Mouse (Mus musculus): ENCODE measurements at regions not wholly inside any gene's neighbourhood (a gene's known extent, or its start where the extent isn't known, plus 50 kb on each side); places are given as distances from the start of the nearest gene placed in this dataset.

DNA sequence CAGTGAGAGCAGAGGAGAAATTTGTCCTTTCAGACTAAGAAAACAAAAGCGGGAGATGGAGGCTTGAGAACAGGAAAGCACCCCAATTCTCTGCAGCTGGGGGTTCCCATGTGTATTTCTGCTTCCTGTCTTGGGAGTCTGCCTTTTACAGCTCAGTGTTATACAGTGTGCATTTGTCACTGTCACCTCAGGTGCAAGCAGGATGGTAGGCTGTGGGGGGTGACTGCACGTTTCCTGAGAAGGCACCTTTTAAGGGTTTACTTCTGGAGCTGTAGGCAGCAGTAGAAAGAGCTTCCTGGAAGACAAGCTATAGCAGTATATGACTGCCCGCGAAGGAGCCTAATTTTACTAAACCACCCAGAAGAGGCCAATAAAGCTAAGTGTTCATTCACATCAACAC, 180.5 kb downstream of the Kcnrg start:
- TF ChIP-seq CTCF (conservative IDR thresholded peaks at IDR 0.05 in 1 of 2, IDR thresholded peaks at IDR 0.05 in 1 of 2; ENCODE audit: low read depth in 2 of 2, low read length in 2 of 2): no peak
- no peak for TF ChIP-seq TBP (conservative IDR thresholded peaks at IDR 0.05; ENCODE audit: low read depth, low read length)
- TF ChIP-seq ELF1 (IDR thresholded peaks at IDR 0.05; ENCODE audit: low read depth, low read length): no peak
- TF ChIP-seq MYC (IDR thresholded peaks at IDR 0.05; ENCODE audit: low read depth, low read length): no peak

Data from CH12.LX (cell line).